Mouse (Mus musculus) kidney, postnatal 10 days (tissue): ENCODE measurements around the gene Nrde2.

Source experiments
- DNase-seq: peaks from one replicate; pipeline ENCODE4 v3.0.0; 2021; ENCODE audit warnings: mixed read lengths

Nrde2 gene

GRCm38 (mm10) chr12:100123476-100123875 lies 36.0 kb downstream of the Nrde2 start:
- DNase-seq, result peak; percentile 36

DNA sequence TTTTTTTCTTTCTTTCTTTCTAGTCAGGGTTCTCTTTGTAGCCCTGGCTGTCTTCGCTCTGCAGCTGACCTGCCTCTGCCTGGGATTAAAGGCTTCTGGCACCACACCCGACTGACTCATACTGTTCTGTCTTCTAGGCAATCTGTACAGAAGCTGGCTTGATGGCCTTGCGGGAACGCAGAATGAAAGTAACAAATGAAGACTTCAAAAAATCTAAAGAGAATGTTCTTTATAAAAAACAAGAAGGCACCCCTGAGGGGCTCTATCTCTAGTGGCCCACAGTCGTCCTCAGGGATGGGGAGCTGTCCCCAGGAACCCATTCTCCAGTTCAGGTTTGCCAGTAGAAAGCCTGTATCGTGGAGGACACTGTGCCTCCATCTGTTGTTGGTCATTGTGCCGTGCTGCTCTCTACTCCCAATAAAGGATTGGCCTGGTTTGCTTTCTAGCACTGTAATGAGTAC lies 36.5 kb downstream of the Nrde2 start:
- no peak for DNase-seq

DNA sequence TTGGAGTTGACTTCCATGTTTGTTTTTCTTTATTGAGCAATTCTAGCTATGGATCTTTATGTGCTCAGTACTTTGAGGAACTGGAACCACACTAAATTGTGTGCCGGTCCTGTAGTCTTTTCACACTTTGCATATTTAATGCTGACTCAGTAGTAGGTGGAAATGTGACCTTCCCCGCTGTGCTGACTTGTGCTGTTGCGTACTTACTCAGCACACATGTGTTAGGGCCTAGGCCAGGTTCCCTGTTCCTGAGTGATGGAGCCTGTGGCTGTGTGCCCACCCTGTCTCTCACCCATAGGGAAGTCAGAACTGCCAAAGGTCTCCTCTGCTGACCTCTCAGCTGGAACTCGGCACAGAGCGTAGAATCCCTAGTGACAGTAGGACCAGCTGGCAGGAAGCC lies 43.5 kb downstream of the Nrde2 start:
- DNase-seq, result no peak

GRCm38 (mm10) chr12:100109986-100110696 lies 49.3 kb downstream of the Nrde2 start, which contains the start of gene Psmc1:
Gene Psmc1 (plus strand): TSS chr12:100110154.
- DNase-seq, result peak; percentile 88

DNA sequence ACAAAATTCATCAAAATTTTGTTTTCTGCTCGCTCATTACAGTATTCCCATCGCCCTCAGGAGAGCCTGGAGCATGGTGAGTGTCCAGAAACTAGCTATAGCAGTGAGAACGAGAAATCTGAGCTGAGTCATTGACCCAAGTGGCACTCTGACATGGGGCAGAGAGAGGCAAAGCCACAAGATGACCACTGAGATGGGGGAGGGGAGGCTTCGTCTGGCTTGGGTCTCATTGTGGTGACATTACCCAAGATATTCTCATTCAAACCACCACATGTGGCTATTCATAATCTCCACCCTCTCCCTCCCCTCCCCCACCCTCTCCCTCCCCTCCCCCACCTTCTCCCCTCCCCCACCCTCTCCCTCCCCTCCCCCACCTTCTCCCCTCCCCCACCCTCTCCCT lies 52.0 kb downstream of the Nrde2 start:
- no peak for DNase-seq

DNA sequence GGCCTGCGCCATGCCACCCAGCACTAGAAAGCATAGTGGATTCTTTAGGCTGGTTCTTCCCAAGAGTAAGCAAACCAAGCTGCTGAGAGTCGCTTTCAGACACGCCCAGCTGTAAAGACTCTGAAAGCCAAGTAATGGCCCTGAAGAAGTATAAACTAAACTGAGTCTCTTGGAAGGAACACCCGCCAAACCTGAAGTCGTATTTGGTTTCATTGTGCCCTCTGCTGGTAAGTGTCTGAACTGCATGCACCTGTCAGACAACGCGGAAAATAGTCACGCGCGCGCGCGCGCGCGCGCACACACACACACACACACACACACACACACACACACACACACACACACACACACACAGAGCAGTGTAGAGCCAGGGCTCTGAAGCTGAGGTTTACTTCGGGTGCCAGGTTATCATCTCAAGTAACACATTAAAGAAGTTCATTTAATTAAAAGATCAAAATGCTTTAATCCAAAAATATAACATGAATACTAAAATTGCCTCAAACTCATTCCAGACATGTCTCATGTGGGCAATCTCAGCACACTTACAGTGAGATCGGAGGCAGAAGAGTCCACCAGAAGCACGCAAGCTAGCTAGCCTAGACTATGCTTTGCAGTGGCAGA lies 53.1 kb downstream of the Nrde2 start:
- peak; percentile 87 for DNase-seq

- no peak for DNase-seq
Measured at GRCm38 (mm10) chr12:100104530-100104929, 54.9 kb downstream of the Nrde2 start.

- no peak for DNase-seq
Measured at GRCm38 (mm10) chr12:100101651-100102050, 57.8 kb downstream of the Nrde2 start.

- no peak for DNase-seq
Measured at GRCm38 (mm10) chr12:100100707-100101030, 58.8 kb downstream of the Nrde2 start.

- no peak for DNase-seq
Measured at GRCm38 (mm10) chr12:100099971-100100706, 59.3 kb downstream of the Nrde2 start.

DNA sequence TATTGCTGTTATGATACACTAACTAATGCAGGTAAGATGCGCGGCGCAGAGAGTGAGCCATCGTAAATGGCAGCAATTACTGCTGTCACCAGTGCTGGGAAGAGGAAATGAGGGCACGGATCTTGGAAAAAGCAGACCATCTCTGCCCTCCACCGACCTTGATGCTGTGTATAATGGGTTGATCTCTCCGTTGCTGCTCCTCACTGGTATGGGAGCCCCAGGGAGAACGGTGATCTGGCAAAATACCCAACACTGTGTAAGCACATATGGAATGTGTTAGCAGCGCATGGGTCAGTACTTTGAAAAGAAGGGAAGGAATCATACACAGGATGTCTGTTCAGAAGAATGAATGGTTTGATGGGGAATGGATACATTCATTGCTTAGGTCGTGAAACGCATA lies 66.4 kb downstream of the Nrde2 start:
- DNase-seq, result no peak

DNA sequence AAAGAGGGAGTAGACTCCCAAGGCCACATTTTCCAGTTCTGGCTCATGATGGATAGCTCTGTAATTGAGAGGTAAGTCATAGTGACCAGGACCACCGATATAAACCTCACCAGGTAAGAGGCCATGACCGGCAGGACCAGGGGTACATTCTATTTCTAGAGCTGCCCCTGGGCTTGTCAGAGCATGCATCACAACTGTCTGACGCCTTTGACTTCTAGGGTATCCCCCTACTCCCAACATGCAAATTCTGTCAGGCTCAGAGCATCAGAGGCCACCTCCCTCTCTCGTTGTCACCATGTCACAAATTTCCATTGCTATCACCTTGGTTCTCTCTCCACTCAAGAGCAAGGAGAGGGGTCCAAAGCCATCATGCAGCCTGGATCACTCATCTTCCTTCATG lies 68.7 kb downstream of the Nrde2 start:
- DNase-seq, result no peak

DNA sequence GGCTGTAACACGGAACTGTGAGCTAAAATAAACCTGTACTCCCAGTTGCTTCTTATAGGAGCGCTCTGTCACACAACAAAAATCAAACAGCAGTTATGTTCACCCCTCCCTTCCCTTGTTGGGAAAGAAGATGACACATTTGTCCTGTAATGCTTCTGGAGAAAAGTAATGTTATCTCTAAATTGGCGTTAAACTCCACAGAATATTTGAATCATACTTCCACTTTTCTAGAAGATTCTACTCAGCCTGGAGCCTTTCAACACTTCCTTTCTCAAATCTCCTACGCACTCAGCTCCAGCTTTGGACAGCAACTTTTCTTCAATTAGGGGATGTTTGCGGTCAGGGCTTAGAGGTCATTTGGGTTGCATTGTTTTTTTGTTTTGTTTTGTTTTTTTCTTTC lies 70.2 kb downstream of the Nrde2 start:
- no peak for DNase-seq

DNA sequence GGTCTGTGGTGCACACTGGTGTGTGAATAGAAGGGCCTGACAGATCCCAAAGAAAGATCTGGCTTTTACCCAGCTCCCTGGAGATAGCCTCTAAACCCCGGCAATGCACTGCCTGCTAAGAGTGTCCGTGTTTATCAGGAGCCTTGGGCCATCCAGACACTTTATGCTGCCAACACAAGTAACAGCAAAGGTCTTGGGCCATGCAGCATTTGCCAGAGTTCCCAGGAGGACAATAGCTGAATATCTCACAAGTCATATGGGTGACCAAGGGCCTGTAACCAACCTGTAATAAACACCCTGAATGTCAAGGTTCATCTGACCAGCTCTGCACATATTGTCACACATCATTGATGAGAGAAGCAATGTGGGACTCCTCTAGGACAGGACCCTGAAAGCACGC lies 71.4 kb downstream of the Nrde2 start:
- DNase-seq, result no peak

- DNase-seq, result peak; percentile 51
Measured at GRCm38 (mm10) chr12:100079636-100080286, 79.7 kb downstream of the Nrde2 start.

DNA sequence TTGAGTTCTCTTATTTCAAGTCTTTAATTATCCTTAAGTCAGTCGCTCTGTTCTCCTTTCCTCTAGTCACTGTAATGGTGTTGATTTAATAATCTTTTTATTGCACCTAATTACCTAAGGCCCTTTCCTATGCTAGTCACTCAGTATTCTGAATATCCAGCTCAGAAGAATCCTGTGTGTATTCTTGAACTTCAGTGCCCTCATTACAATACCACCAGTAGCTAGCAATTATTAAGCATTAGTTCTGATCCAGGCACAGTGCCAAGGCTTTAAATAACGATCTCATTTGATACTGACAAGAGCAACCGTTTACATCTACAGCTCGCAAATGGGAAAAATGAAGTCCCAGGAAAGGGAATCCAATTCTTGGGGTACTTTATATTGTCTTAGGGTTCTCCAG lies 83.7 kb downstream of the Nrde2 start:
- no peak for DNase-seq
